Mouse (Mus musculus) adrenal gland, postnatal 25 days (tissue): ENCODE measurements at regions not wholly inside any gene's neighbourhood (a gene's known extent, or its start where the extent isn't known, plus 50 kb on each side); places are given as distances from the start of the nearest gene placed in this dataset.
"Not testable (repeated sequence)": the region's sequence is repeated elsewhere in the genome, so short reads cannot be mapped to it uniquely, and the experiment has no call there.

Experiments
- DNase-seq: peaks from one replicate; pipeline ENCODE4 v3.0.0; 2021; ENCODE audit warnings: mixed read lengths

GRCm38 (mm10) chr14:15872013-15872412 is 377.1 kb upstream of the Ngly1 start:
- DNase-seq: no peak

- no peak for DNase-seq
Measured at GRCm38 (mm10) chr14:15880146-15880545, 368.9 kb upstream of the Ngly1 start.

GRCm38 (mm10) chr14:15881284-15881683 is 367.8 kb upstream of the Ngly1 start:
- peak; percentile 37 for DNase-seq

GRCm38 (mm10) chr14:15884641-15885340 is 364.3 kb upstream of the Ngly1 start:
- DNase-seq: no peak

GRCm38 (mm10) chr14:15897098-15897497 is 352.0 kb upstream of the Ngly1 start:
- DNase-seq: no peak

- not testable (repeated sequence) for DNase-seq
Measured at GRCm38 (mm10) chr14:15906429-15906828, 342.7 kb upstream of the Ngly1 start.

GRCm38 (mm10) chr14:15913206-15913605 is 335.9 kb upstream of the Ngly1 start:
- not testable (repeated sequence) for DNase-seq

GRCm38 (mm10) chr14:15914176-15914575 is 334.9 kb upstream of the Ngly1 start:
- no peak for DNase-seq

- not testable (repeated sequence) for DNase-seq
Measured at GRCm38 (mm10) chr14:15924676-15925075, 324.4 kb upstream of the Ngly1 start.

GRCm38 (mm10) chr14:15934729-15935128 is 314.4 kb upstream of the Ngly1 start:
- no peak for DNase-seq

GRCm38 (mm10) chr14:15970321-15970720 is 278.8 kb upstream of the Ngly1 start:
- no peak for DNase-seq

- DNase-seq: no peak
Measured at GRCm38 (mm10) chr14:15970767-15971166, 278.3 kb upstream of the Ngly1 start.

- no peak for DNase-seq
Measured at GRCm38 (mm10) chr14:15971306-15971705, 277.8 kb upstream of the Ngly1 start.

GRCm38 (mm10) chr14:15977366-15977765 is 271.7 kb upstream of the Ngly1 start:
- DNase-seq: no peak

GRCm38 (mm10) chr14:15978329-15978728 is 270.8 kb upstream of the Ngly1 start:
- no peak for DNase-seq

- no peak for DNase-seq
Measured at GRCm38 (mm10) chr14:16005409-16005808, 243.7 kb upstream of the Ngly1 start.

- no peak for DNase-seq
Measured at GRCm38 (mm10) chr14:16006968-16007367, 242.1 kb upstream of the Ngly1 start.

- no peak for DNase-seq
Measured at GRCm38 (mm10) chr14:16009778-16010177, 239.3 kb upstream of the Ngly1 start.

GRCm38 (mm10) chr14:16023853-16024252 is 225.2 kb upstream of the Ngly1 start:
- no peak for DNase-seq

- DNase-seq: no peak
Measured at GRCm38 (mm10) chr14:16037771-16038170, 211.3 kb upstream of the Ngly1 start.

- DNase-seq: no peak
Measured at GRCm38 (mm10) chr14:16038336-16038735, 210.7 kb upstream of the Ngly1 start.

GRCm38 (mm10) chr14:16044466-16044865 is 204.6 kb upstream of the Ngly1 start:
- DNase-seq: no peak

GRCm38 (mm10) chr14:16072534-16072933 is 176.5 kb upstream of the Ngly1 start:
- DNase-seq: not testable (repeated sequence)

GRCm38 (mm10) chr14:16074089-16074488 is 175.0 kb upstream of the Ngly1 start:
- DNase-seq: no peak

- DNase-seq: no peak
Measured at GRCm38 (mm10) chr14:16079096-16079495, 170.0 kb upstream of the Ngly1 start.
